Mouse (Mus musculus) heart, postnatal 0 days (tissue): ENCODE data around the gene Glrx5.

Experiments
- CTCF ChIP-seq: IDR thresholded peaks from 2 replicates; pipeline ENCODE4 v1.5.1; 2016; ENCODE audit warnings: antibody characterized with exemption, control low read depth, low read depth
- EP300 ChIP-seq: IDR thresholded peaks from 2 replicates; pipeline ENCODE4 v1.6.1; 2016; ENCODE audit warnings: antibody characterized with exemption, low read depth

- TF ChIP-seq CTCF (no peak), EP300 (no peak)
These were observed 17.3 kb downstream of the Glrx5 start for GRCm38 (mm10) chr12:105049813-105050212.
